Mouse (Mus musculus) liver, adult 2 months (tissue): ENCODE data around the gene Ckmt2. TPM values are rescaled to one million over a fixed set of nuclear protein-coding genes. Genes with fewer than 3 reads are reported as not detected.

Experiments used
- DNase-seq: peaks from one replicate; pipeline ENCODE4 v3.0.0-alpha.2; 2011; ENCODE audit warnings: low read depth, low spot score; ENCODE audit errors: extremely low read depth
- H3K27ac ChIP-seq: fragments of 200-500 bp; replicated peaks from 2 replicates; pipeline ENCODE4 v1.5.1; 2012; ENCODE audit warnings: low read depth, mild to moderate bottlenecking, control low read depth, inconsistent platforms, low read length; ENCODE audit not compliant: insufficient read depth
- H3K27me3 ChIP-seq: fragments of 200-500 bp; 2 replicates; pipeline ENCODE4 v1.6.1; 2012; ENCODE audit warnings: mild to moderate bottlenecking, moderate library complexity, low read length, inconsistent platforms; ENCODE audit not compliant: control insufficient read depth, insufficient read depth
- H3K36me3 ChIP-seq: fragments of 200-500 bp; 2 replicates; pipeline ENCODE4 v1.6.1; 2012; ENCODE audit warnings: low read length, inconsistent platforms; ENCODE audit not compliant: control insufficient read depth, insufficient read depth
- H3K4me1 ChIP-seq: fragments of 200-500 bp; 2 replicates; pipeline ENCODE4 v1.6.1; 2011; ENCODE audit warnings: low read length; ENCODE audit not compliant: control insufficient read depth, insufficient read depth
- H3K4me3 ChIP-seq: fragments of 200-500 bp; 2 replicates; pipeline ENCODE4 v1.5.1; 2011; ENCODE audit warnings: low read depth, mild to moderate bottlenecking, control low read depth, low read length, moderate library complexity; ENCODE audit not compliant: insufficient read depth
- H3K79me2 ChIP-seq: fragments of 200-500 bp; 2 replicates; pipeline ENCODE4 v1.6.1; 2012; ENCODE audit warnings: inconsistent platforms, mild to moderate bottlenecking, low read length, moderate library complexity; ENCODE audit not compliant: control insufficient read depth, insufficient read depth
- H3K9ac ChIP-seq: fragments of 200-500 bp; 2 replicates; pipeline ENCODE4 v1.6.1; 2012; ENCODE audit warnings: low read depth, mild to moderate bottlenecking, control low read depth, inconsistent platforms, low read length
- CTCF ChIP-seq: fragments of 200-500 bp; IDR thresholded peaks from 2 replicates; pipeline ENCODE4 v1.5.1; 2011; ENCODE audit warnings: low read depth, low read length, control low read depth
- POLR2A ChIP-seq: fragments of 200-500 bp; IDR thresholded peaks from 2 replicates; pipeline ENCODE4 v1.6.1; 2011; ENCODE audit warnings: low read length, control low read depth; ENCODE audit not compliant: insufficient read depth; ENCODE audit errors: extremely low read depth
- WGBS: fragments of 180-500 bp; shearing (Covaris S2); methylation state at CpG from one replicate; pipeline ENCODE4 v1.1.7; 2018; 5-methylcytosine and 5-hydroxymethylcytosine counted together
- polyA plus RNA-seq: library from polyadenylated mRNA; depleted of rRNA; stranded (reverse); fragments of >200 nt; gene quantifications from 2 replicates; pipeline ENCODE4 v1.2.3, GENCODE M21; 2012
- total RNA-seq: library from RNA; depleted of rRNA; stranded (reverse); fragments of >200 nt; gene quantifications from 2 replicates; pipeline ENCODE4 v1.2.3, GENCODE M21; 2014

Gene Ckmt2
- total and polyA plus RNA-seq, 2 experiments = 3.4 TPM; not detected in 1

GRCm38 (mm10) chr13:91915192-91915581 lies 38.5 kb upstream of the Ckmt2 start:
- 69% methylated on average over 4 of the region's 4 CpGs for WGBS
- no peak overlapping the region for H3K4me3 ChIP-seq
- no peak overlapping the region for H3K9ac ChIP-seq
- no peaks in the 10 kb centered on the region for H3K27me3 ChIP-seq
- H3K79me2 ChIP-seq = no peaks in the 10 kb centered on the region
- TF ChIP-seq POLR2A = no peak
- TF ChIP-seq CTCF = no peak
- no peak overlapping the region for H3K27ac ChIP-seq
- H3K36me3 ChIP-seq = no peaks in the 10 kb centered on the region
- no peak for DNase-seq
- no peaks in the 10 kb centered on the region for H3K4me1 ChIP-seq

GRCm38 (mm10) chr13:91911652-91912051 lies 35.0 kb upstream of the Ckmt2 start:
- Histone ChIP-seq H3K9ac (no peak overlapping the region), H3K36me3 (no peaks in the 10 kb centered on the region), H3K79me2 (no peaks in the 10 kb centered on the region), H3K4me3 (no peak overlapping the region), H3K4me1 (no peaks in the 10 kb centered on the region), H3K27ac (no peak overlapping the region), H3K27me3 (no peaks in the 10 kb centered on the region)
- TF ChIP-seq CTCF (no peak), POLR2A (no peak)
- DNase-seq = no peak

- H3K36me3 ChIP-seq = no peaks in the 10 kb centered on the region
- TF ChIP-seq CTCF = no peak
- no peak for TF ChIP-seq POLR2A
- H3K79me2 ChIP-seq = no peaks in the 10 kb centered on the region
- DNase-seq = no peak
- no peaks in the 10 kb centered on the region for H3K4me1 ChIP-seq
- no peaks in the 10 kb centered on the region for H3K27me3 ChIP-seq
- H3K9ac ChIP-seq = no peak overlapping the region
- no peak overlapping the region for H3K4me3 ChIP-seq
- no peak overlapping the region for H3K27ac ChIP-seq
Measured at GRCm38 (mm10) chr13:91911211-91911610, 34.5 kb upstream of the Ckmt2 start.

GRCm38 (mm10) chr13:91908202-91908980 lies 31.7 kb upstream of the Ckmt2 start:
- Histone ChIP-seq H3K36me3 (no peaks in the 10 kb centered on the region), H3K4me3 (no peak overlapping the region), H3K79me2 (no peaks in the 10 kb centered on the region), H3K9ac (no peak overlapping the region), H3K27me3 (no peaks in the 10 kb centered on the region), H3K27ac (no peak overlapping the region), H3K4me1 (no peaks in the 10 kb centered on the region)
- no peak for TF ChIP-seq POLR2A
- peak; percentile 94 for TF ChIP-seq CTCF
- WGBS = 40% methylated on average over 10 of the region's 10 CpGs
- peak; percentile 66 for DNase-seq

GRCm38 (mm10) chr13:91906338-91906737 lies 29.7 kb upstream of the Ckmt2 start:
- TF ChIP-seq CTCF (no peak), POLR2A (no peak)
- 85% methylated on average over 3 of the region's 3 CpGs for WGBS
- H3K4me1 ChIP-seq = no peaks in the 10 kb centered on the region
- H3K27me3 ChIP-seq = no peaks in the 10 kb centered on the region
- no peak overlapping the region for H3K27ac ChIP-seq
- no peak overlapping the region for H3K9ac ChIP-seq
- no peaks in the 10 kb centered on the region for H3K79me2 ChIP-seq
- DNase-seq = no peak
- no peak overlapping the region for H3K4me3 ChIP-seq
- H3K36me3 ChIP-seq = no peaks in the 10 kb centered on the region

GRCm38 (mm10) chr13:91896476-91896875 lies 19.8 kb upstream of the Ckmt2 start:
- TF ChIP-seq CTCF (no peak), POLR2A (no peak)
- Histone ChIP-seq H3K4me1 (no peaks in the 10 kb centered on the region), H3K27ac (no peak overlapping the region), H3K9ac (no peak overlapping the region), H3K36me3 (no peaks in the 10 kb centered on the region), H3K4me3 (no peak overlapping the region), H3K79me2 (no peaks in the 10 kb centered on the region), H3K27me3 (no peaks in the 10 kb centered on the region; the same call in 1 of the 2 replicates)
- 54% methylated on average over 1 of the region's 1 CpGs for WGBS
- DNase-seq = no peak
